Mouse (Mus musculus) liver, embryonic 14.5 days (tissue): ENCODE measurements around the gene Mbd6.
A peak's percentile ranks its signal among the peaks of the same experiment; 100 is the strongest.
"Not testable (repeated sequence)": the region's sequence is repeated elsewhere in the genome, so short reads cannot be mapped to it uniquely, and the experiment has no call there.

ENCODE experiments used
- CTCF ChIP-seq: IDR thresholded peaks from 2 replicates; pipeline ENCODE4 v1.5.1; 2016; ENCODE audit warnings: antibody characterized with exemption, low read depth, control low read depth
- EP300 ChIP-seq: IDR thresholded peaks from 2 replicates; pipeline ENCODE4 v1.6.1; 2016; ENCODE audit warnings: antibody characterized with exemption, low read depth

DNA sequence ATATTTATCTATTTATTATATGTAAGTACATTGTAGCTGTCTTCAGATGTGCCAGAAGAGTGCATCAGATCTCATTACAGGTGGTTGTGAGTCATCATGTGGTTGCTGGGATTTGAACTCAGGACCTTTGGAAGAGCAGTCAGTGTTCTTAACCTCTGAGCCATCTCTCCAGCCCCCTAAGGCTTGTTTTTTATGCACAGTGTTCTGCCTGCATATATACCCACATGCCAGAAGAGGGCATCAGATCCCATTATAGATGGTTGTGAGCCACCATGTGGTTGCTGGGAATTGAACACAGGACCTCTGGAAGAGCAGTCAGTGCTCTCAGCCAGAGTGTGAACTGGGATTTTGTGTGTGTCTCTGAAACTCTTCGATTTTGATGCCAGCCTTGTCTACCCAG lies 26.1 kb upstream of the Mbd6 start:
- TF ChIP-seq CTCF = 0 out of 2 replicates have a peak, but pooled peaks have one; percentile 21
- not testable (repeated sequence) for TF ChIP-seq EP300
